Mouse (Mus musculus): ENCODE measurements around the gene Fuom. TPM values are rescaled to one million over a fixed set of nuclear protein-coding genes. Genes with fewer than 3 reads are reported as not detected.
A peak's percentile ranks its signal among the peaks of the same experiment; 100 is the strongest.
"Not testable (repeated sequence)": the region's sequence is repeated elsewhere in the genome, so short reads cannot be mapped to it uniquely, and the experiment has no call there.

Fuom gene
- 19.0 and 22.5 TPM in 2 replicates for polyA plus RNA-seq (2012; ENCODE audit: insufficient read depth, insufficient read length, missing spikeins)

GRCm38 (mm10) chr7:140101993-140102860, at the start of gene Fuom:
Gene Fuom (minus strand): TSS chr7:140102441.
- no peak within 1 kb of the TSS for H3K27ac ChIP-seq (ENCODE audit: insufficient read depth, low read depth, low read length)
- H3K4me3 ChIP-seq (ENCODE audit: insufficient read depth, low read length), result peak within 1 kb of the TSS; percentile 61
- peaks cover 3% of the 10 kb centered on the region; the same call in 1 of the 2 replicates for H3K4me1 ChIP-seq (ENCODE audit: control insufficient read depth, insufficient read depth, low read length)
- TF ChIP-seq CTCF (IDR thresholded peaks at IDR 0.05; ENCODE audit: low read depth, low read length) (no peak), POLR2A (IDR thresholded peaks at IDR 0.05; ENCODE audit: borderline replicate concordance, low read depth, low read length) (no peak)

GRCm38 (mm10) chr7:140144550-140144949, 42.3 kb upstream of the Fuom start:
- TF ChIP-seq CTCF (IDR thresholded peaks at IDR 0.05; ENCODE audit: low read depth, low read length), result no peak
- TF ChIP-seq POLR2A (IDR thresholded peaks at IDR 0.05; ENCODE audit: borderline replicate concordance, low read depth, low read length), result no peak
- Histone ChIP-seq H3K4me1 (ENCODE audit: control insufficient read depth, insufficient read depth, low read length) (no peaks in the 10 kb centered on the region), H3K27ac (ENCODE audit: insufficient read depth, low read depth, low read length) (no peak overlapping the region), H3K4me3 (ENCODE audit: insufficient read depth, low read length) (no peak overlapping the region)

DNA sequence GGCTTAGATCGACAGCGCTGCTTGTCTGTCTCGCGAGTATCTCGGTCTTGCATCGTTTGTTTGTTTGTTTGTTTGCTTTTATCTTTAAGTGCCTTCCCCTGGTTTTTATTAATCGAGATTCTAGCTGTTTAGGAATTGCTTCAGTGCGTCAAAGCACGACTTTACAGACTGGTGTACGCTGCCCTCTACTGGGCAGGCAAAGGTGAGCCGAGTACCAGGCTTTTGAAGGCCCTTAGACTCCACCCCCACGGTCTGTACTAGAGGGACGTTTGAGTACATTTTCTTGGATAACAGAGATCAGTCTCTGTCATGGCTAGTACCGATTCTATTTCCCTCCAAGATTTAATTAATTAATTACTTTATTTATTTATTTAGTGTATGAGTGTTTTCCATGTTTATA, 39.1 kb upstream of the Fuom start:
- Histone ChIP-seq H3K4me1 (ENCODE audit: control insufficient read depth, insufficient read depth, low read length) (no peaks in the 10 kb centered on the region), H3K4me3 (ENCODE audit: insufficient read depth, low read length) (no peak overlapping the region), H3K27ac (ENCODE audit: insufficient read depth, low read depth, low read length) (no peak overlapping the region)
- TF ChIP-seq CTCF (IDR thresholded peaks at IDR 0.05; ENCODE audit: low read depth, low read length) (peak; percentile 84), POLR2A (IDR thresholded peaks at IDR 0.05; ENCODE audit: borderline replicate concordance, low read depth, low read length) (no peak)

DNA sequence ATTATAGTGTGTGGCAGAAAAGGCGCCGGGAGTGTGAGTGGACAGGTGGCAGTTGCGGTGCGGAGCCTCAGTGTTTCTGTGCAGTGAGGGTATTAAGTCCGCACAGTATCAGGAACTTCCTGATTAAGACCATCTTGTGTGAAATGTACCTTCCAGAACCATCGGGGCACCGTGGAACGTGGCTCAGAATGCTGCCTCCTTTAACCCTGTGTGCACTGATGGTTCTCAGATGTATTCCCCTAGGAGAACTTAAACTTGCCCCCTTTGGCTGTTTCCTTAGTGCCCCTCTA, 35.7 kb upstream of the Fuom start:
- H3K27ac ChIP-seq (ENCODE audit: insufficient read depth, low read depth, low read length), result peak overlapping the region; percentile 86
- peak overlapping the region; percentile 98 for H3K4me3 ChIP-seq (ENCODE audit: insufficient read depth, low read length)
- H3K4me1 ChIP-seq (ENCODE audit: control insufficient read depth, insufficient read depth, low read length), result peaks cover 16% of the 10 kb centered on the region
- TF ChIP-seq POLR2A (IDR thresholded peaks at IDR 0.05; ENCODE audit: borderline replicate concordance, low read depth, low read length), result no peak
- no peak for TF ChIP-seq CTCF (IDR thresholded peaks at IDR 0.05; ENCODE audit: low read depth, low read length)

DNA sequence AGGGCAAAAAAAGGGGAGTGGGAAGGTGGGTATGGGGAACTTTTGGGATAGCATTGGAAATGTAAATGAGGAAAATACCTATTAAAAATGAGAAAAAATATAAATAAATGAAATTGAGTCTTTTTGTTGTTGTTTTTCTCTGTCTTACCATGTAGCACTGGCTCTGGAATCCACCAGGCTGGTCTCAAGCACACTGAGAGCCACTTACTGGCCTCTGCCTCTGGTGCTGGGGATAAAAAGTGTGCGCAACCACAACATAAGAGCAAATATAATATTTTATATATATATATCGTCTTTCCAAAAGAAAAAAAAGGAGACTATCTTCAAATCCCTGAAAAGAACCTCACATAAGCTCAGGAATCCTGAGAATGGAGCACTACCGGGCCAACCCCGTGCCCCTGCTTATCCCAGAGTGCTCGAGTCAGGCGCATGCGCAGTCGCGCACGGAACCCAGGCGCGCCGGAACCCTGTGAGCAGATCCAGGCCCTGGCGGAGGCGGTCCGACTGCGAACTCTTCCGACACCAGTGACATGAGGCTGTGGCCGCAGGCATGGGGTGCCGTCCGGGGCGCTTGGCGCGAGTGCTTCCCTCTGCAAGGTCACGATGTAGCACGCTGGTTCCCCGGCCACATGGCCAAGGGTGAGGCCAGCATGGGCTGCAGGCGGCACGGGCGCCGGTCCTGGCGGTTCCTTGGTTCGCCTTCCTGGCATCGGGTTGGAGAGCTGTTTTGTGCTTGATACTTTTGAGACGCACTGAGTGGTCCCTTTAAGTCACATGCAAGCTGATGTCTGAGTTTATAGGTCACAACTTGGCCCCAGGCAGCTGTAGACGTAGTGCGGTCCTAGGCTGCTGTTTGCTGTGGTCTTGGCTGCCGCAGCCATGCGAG, 35.1 kb upstream of the Fuom start, which contains the start of gene Mtg1:
Gene Mtg1 (plus strand): TSS at position 430 of the 886 bp plus-strand sequence.
- Histone ChIP-seq H3K4me3 (ENCODE audit: insufficient read depth, low read length) (peak within 1 kb of the TSS; percentile 98), H3K27ac (ENCODE audit: insufficient read depth, low read depth, low read length) (peak within 1 kb of the TSS; percentile 86), H3K4me1 (ENCODE audit: control insufficient read depth, insufficient read depth, low read length) (peaks cover 16% of the 10 kb centered on the region)
- TF ChIP-seq POLR2A (IDR thresholded peaks at IDR 0.05; ENCODE audit: borderline replicate concordance, low read depth, low read length) (no peak), CTCF (IDR thresholded peaks at IDR 0.05; ENCODE audit: low read depth, low read length) (no peak)

DNA sequence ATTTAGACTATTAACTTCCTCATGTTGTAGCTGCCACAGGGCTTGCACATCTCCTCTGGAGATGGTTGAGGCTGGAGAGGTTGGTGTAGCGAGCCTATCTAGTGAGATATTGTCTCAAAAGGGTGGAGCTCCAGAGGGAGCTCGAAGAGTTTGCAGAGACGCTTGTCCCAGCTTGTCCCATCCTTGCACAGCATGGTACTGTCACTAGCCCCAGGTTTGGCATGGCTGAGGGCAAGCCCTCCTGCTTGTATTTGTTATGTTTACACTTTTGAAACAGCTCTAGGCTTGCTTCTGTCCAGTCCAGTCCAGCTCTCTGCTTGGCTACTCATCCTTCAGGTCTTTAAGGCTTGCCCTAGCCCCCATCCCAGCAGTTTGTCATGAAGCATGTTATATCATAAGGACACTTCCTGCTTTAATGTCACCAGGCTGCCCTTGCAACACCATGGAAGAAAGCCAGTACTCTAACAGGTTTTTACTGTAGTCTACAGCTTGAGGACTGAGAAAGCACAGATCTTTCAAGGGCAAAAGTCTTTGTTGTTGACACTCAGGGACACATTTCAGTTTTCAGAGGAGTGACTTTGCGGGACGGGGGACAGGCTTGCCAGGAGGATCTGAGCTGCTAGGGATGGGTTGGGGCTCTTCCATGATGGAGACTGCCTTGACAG, 33.0 kb upstream of the Fuom start:
- Histone ChIP-seq H3K4me3 (ENCODE audit: insufficient read depth, low read length) (no peak overlapping the region), H3K4me1 (ENCODE audit: control insufficient read depth, insufficient read depth, low read length) (peaks cover 19% of the 10 kb centered on the region), H3K27ac (ENCODE audit: insufficient read depth, low read depth, low read length) (no peak overlapping the region)
- no peak for TF ChIP-seq CTCF (IDR thresholded peaks at IDR 0.05; ENCODE audit: low read depth, low read length)

- not testable (repeated sequence) for H3K4me3 ChIP-seq (ENCODE audit: insufficient read depth, low read length)
- peaks cover 21% of the 10 kb centered on the region for H3K4me1 ChIP-seq (ENCODE audit: control insufficient read depth, insufficient read depth, low read length)
Measured at GRCm38 (mm10) chr7:140134033-140134432, 31.8 kb upstream of the Fuom start.

GRCm38 (mm10) chr7:140132184-140132583, 29.9 kb upstream of the Fuom start:
- H3K4me1 ChIP-seq (ENCODE audit: control insufficient read depth, insufficient read depth, low read length), result peaks cover 36% of the 10 kb centered on the region
- not testable (repeated sequence) for H3K4me3 ChIP-seq (ENCODE audit: insufficient read depth, low read length); H3K27ac ChIP-seq (ENCODE audit: insufficient read depth, low read depth, low read length)

More at GRCm38 (mm10) chr7:140134033-140134432, 31.8 kb upstream of the Fuom start:
- not testable (repeated sequence) for H3K27ac ChIP-seq (ENCODE audit: insufficient read depth, low read depth, low read length)

- Histone ChIP-seq H3K4me1 (ENCODE audit: control insufficient read depth, insufficient read depth, low read length) (peaks cover 30% of the 10 kb centered on the region), H3K27ac (ENCODE audit: insufficient read depth, low read depth, low read length) (peak overlapping the region; percentile 96), H3K4me3 (ENCODE audit: insufficient read depth, low read length) (peak overlapping the region; percentile 36)
- TF ChIP-seq POLR2A (IDR thresholded peaks at IDR 0.05; ENCODE audit: borderline replicate concordance, low read depth, low read length), result no peak
- TF ChIP-seq CTCF (IDR thresholded peaks at IDR 0.05; ENCODE audit: low read depth, low read length), result no peak
Measured at GRCm38 (mm10) chr7:140127911-140128310, 25.7 kb upstream of the Fuom start.
